In the genomic region with DNA sequence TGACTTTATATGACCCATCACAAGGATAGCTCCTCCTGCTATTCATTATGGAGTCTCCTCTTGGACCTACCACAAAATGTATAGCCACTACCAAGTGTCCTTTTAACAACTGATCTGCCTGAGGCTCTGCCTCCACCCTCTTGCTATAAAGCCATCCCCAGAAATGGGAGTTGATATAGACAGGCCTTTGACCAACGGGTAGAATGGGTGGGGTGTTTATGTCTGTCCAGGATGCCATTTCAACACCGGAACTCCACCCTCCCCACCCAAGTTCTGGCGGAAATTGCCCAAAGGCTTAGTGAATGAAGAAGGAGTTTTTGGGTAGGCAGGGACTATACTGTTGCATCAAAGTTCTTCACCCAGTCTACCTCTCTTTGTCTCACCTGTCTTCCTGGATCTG, we compare ENCODE assay signal across 17 mouse cellular contexts. TPM values are rescaled to one million over a fixed set of nuclear protein-coding genes. Genes with fewer than 3 reads are reported as not detected.
DNase-seq lines count a peak whose midpoint lies in the region; ATAC-seq lines count a peak whose summit lies in the region.
"Had no signal": no experiment of that assay in that cellular context is flagged by ENCODE, and none has a peak within 500 bp of the region (broad histone marks: within the 10 kb centered on the region; RNA-seq: fewer than 3 reads in every experiment).

No protein-coding gene starts in this region.

- 75% methylated on average over 3 of the region's 3 CpGs for WGBS in heart, embryonic 13.5 days

- peak overlapping the region; percentile 85 for H3K4me2 ChIP-seq in heart, embryonic 13.5 days

- H3K4me1 ChIP-seq in heart, embryonic 13.5 days: peaks cover 23% of the 10 kb centered on the region

- peak overlapping the region; percentile 56; the same call in 1 of the 2 replicates for H3K9ac ChIP-seq in heart, embryonic 13.5 days
- H3K9ac ChIP-seq: forebrain, postnatal 0 days had no signal

- H3K4me3 ChIP-seq in heart, embryonic 13.5 days: peak overlapping the region; percentile 53

- no peaks in the 10 kb centered on the region for H3K9me3 ChIP-seq in heart, embryonic 13.5 days

- H3K27me3 ChIP-seq in heart, embryonic 13.5 days (replicated peaks): no peaks in the 10 kb centered on the region

- H3K36me3 ChIP-seq in heart, embryonic 13.5 days: peaks cover 19% of the 10 kb centered on the region

- DNase-seq in heart, postnatal 14 days: no peak
- peak; percentile 57 for DNase-seq in lung, postnatal 10 days
- peak; percentile 49 to 74 for DNase-seq in spleen, postnatal 36 days (ENCODE audit: low spot score in 2 of 2)
- no peak for DNase-seq in adrenal gland, postnatal 10 days
- no peak for DNase-seq in c-Kit-positive CD71-positive TER-119-positive erythroid progenitor cells, embryonic 14.5 days (ENCODE audit: low spot score)
- no peak for DNase-seq in frontal cortex, postnatal 36 days (ENCODE audit: low spot score in 2 of 2)
- DNase-seq: cerebellum, postnatal 14 days; forebrain, postnatal 0 days; gastrocnemius, postnatal 14 days; kidney, postnatal 36 days; layer of hippocampus, postnatal 36 days; thymus, adult 18-20 months had no signal

- intact Hi-C loops in heart, postnatal 14 days (cut with DNase I): no loop called here

- ATAC-seq in heart, embryonic 13.5 days (ENCODE audit: extremely low read depth, insufficient number of reproducible peaks, low FRiP score, low TSS enrichment): no peak
- ATAC-seq in hematopoietic stem cell, adult 5-6 weeks (replicated peaks in 1 of 2; ENCODE audit: insufficient read depth in 1 of 2, low FRiP score in 2 of 2, low TSS enrichment in 1 of 2, low read depth in 1 of 2, poor library complexity in 2 of 2, severe bottlenecking in 2 of 2): peak; percentile 15 to 24; a peak in 3 of 4 replicates
- ATAC-seq: forebrain, postnatal 0 days; inflammation-experienced regulatory T-cells, adult 6 months had no signal

- peak overlapping the region; percentile 66 for H3K27ac ChIP-seq in heart, embryonic 13.5 days (replicated peaks)

RNA-seq across cellular contexts. Expression of a gene that starts 5.5 kb away (rescaled TPM):
- polyA plus RNA-seq in heart, embryonic 13.5 days (2015; fragmentation: Nextera tagmentation; extraction: Ambion mirVana): 7.2 and 8.2 TPM in 2 replicates
- total RNA-seq in heart, postnatal 14 days (2021): under 1 TPM; 0.60 to 0.83 TPM
- 198 and 245 TPM in 2 replicates for total RNA-seq in hematopoietic stem cell, adult 5-6 weeks (2017)
- 1 to 10 TPM; 3.2 to 4.3 TPM for total RNA-seq in adrenal gland, postnatal 10 days (2021)
- total RNA-seq: gastrocnemius, postnatal 14 days had no signal

RNA-seq across cellular contexts. Expression of a gene that starts 12.4 kb away (rescaled TPM):
- 500 and 519 TPM in 2 replicates for polyA plus RNA-seq in heart, embryonic 13.5 days (2015; fragmentation: Nextera tagmentation; extraction: Ambion mirVana)
- total RNA-seq in heart, postnatal 14 days (2021): 100 to 1,000 TPM; 174 to 180 TPM
- 1,381 and 2,732 TPM in 2 replicates for total RNA-seq in hematopoietic stem cell, adult 5-6 weeks (2017)
- 100 to 1,000 TPM; 248 to 299 TPM for total RNA-seq in adrenal gland, postnatal 10 days (2021)

RNA-seq across cellular contexts. Expression of a gene that starts 13.0 kb away (rescaled TPM):
- 91.9 and 97.2 TPM in 2 replicates for polyA plus RNA-seq in heart, embryonic 13.5 days (2015; fragmentation: Nextera tagmentation; extraction: Ambion mirVana)
- 10 to 100 TPM; 54.6 to 65.4 TPM for total RNA-seq in heart, postnatal 14 days (2021)
- total RNA-seq in hematopoietic stem cell, adult 5-6 weeks (2017): 211 and 226 TPM in 2 replicates
- total RNA-seq in adrenal gland, postnatal 10 days (2021): 10 to 100 TPM; 66.6 to 85.8 TPM

RNA-seq across cellular contexts. Expression of a gene that starts 19.9 kb away (rescaled TPM):
- 163 and 178 TPM in 2 replicates for polyA plus RNA-seq in heart, embryonic 13.5 days (2015; fragmentation: Nextera tagmentation; extraction: Ambion mirVana)
- 10 to 100 TPM; 58.9 to 63.6 TPM for total RNA-seq in heart, postnatal 14 days (2021)
- 59.5 and 76.0 TPM in 2 replicates for total RNA-seq in hematopoietic stem cell, adult 5-6 weeks (2017)
- total RNA-seq in adrenal gland, postnatal 10 days (2021): 100 to 1,000 TPM; 114 TPM

RNA-seq across cellular contexts. Expression of a gene that starts 57.8 kb away (rescaled TPM):
- 0.28 and 0.36 TPM in 2 replicates for polyA plus RNA-seq in heart, embryonic 13.5 days (2015; fragmentation: Nextera tagmentation; extraction: Ambion mirVana)
- total RNA-seq in heart, postnatal 14 days (2021): not detected
- total RNA-seq in hematopoietic stem cell, adult 5-6 weeks (2017): 1.3 and 2.1 TPM in 2 replicates
- not detected for total RNA-seq in adrenal gland, postnatal 10 days (2021)
- total RNA-seq: gastrocnemius, postnatal 14 days; heart, postnatal 25 days had no signal
- polyA plus RNA-seq: C2C12; inflammation-experienced regulatory T-cells, adult 6 months had no signal

Comparison
In these comparisons a context has a peak if more than half of its experiments do, and no peak if none do; other contexts are left out.
1. DNase-seq: peak in lung, postnatal 10 days (single experiment) and spleen, postnatal 36 days (2 of 2); none in heart, postnatal 14 days (0 of 2), adrenal gland, postnatal 10 days (single experiment), c-Kit-positive CD71-positive TER-119-positive erythroid progenitor cells, embryonic 14.5 days (single experiment) and frontal cortex, postnatal 36 days (0 of 2).
2. RNA of a gene that starts 5.5 kb away (total RNA-seq): 198 to 245 TPM in hematopoietic stem cell, adult 5-6 weeks; 3.2 to 4.3 TPM in adrenal gland, postnatal 10 days and 0.60 to 0.83 TPM in heart, postnatal 14 days; every median in the first group is over 10 times any median in the second.